Mouse (Mus musculus): ENCODE measurements around the gene Ankrd17. TPM values are rescaled to one million over a fixed set of nuclear protein-coding genes. Genes with fewer than 3 reads are reported as not detected.
A peak's percentile ranks its signal among the peaks of the same experiment; 100 is the strongest.

Ankrd17 gene
- 1,000 to 10,000 TPM in 1 of 26 experiments, 100 to 1,000 TPM in 25; 368 to 1,063 (median 457) TPM for total RNA-seq (2018; cell fraction: chromatin; rRNA removed)
- total RNA-seq (2018; cell fraction: cytosol; rRNA removed), result 10 to 100 TPM; 60.1 to 93.7 (median 70.4) TPM
- total RNA-seq (2018; cell fraction: nucleus; rRNA removed), result 100 to 1,000 TPM; 188 to 898 (median 254) TPM
- polyA plus RNA-seq (2018), result 35.4 to 87.9 TPM (median 48.7 TPM) in 3 replicates

DNA sequence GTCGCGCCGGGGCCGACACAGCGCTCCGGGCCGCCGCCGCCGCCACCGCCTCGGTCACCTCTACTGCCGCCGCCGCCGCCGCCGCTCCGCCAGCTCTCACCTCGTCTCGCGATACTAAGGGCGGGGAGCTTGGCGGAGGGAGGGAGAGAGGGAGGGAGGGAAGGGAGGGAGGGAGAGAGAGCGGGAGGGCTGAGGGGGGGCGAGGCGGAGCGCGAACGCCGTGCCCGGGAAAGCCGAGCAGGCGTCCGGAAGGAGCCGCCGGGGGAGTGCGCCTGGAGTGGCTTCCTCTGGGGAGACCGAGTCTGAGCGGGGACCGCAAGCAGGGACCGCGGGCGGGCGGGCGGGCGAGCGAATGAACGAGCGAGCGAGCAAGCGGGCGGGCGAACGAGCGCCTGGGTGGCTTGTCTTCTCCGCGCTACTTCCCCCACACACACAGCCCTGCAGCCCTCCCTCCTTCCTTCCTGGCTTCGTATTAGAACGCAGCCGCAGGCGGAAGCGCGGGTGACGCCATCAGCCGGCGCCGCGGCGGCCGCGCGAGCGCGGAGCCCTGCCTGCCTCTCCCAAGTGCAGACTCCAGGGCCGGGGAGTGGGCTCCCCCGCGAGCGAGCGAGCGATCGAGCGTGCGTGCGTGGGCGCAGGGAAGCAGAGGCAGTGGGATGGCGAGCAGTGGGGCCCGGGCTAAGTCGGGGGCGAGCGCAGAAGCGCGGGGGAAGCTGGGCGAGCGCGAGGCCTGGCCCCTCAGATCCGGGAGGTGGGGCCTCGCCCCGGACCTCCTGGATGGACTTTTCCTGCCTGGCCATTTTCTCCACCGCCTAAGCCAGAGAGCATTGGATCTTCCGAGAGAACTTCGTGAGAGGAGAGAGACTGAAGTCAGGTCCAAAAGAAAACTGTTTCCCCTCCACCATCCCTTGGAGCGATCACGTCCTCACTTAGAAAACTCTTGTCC is at the start of gene Ankrd17:
TSS of gene Ankrd17 (minus strand) at position 457 of the 946 bp plus-strand sequence.
- 1% methylated on average over 65 of the region's 104 CpGs for WGBS (ENCODE audit: missing documents)
- H3K27ac ChIP-seq, result peak within 1 kb of the TSS; percentile 74

GRCm38 (mm10) chr5:90414925-90415295 is 48.5 kb upstream of the Ankrd17 start:
- Histone ChIP-seq H3K79me2 (ENCODE audit: inconsistent target) (no peaks in the 10 kb centered on the region), H3K4me3 (ENCODE audit: inconsistent target) (no peak overlapping the region), H3K27ac (no peak overlapping the region), H3K36me3 (ENCODE audit: inconsistent target) (no peaks in the 10 kb centered on the region)
- 4% methylated on average over 6 of the region's 6 CpGs for WGBS (ENCODE audit: missing documents)

More for the DNA sequence above, at the start of gene Ankrd17:
- Histone ChIP-seq H3K79me2 (ENCODE audit: inconsistent target) (peaks cover 55% of the 10 kb centered on the region), H3K4me3 (ENCODE audit: inconsistent target) (peak within 1 kb of the TSS; percentile 94), H3K36me3 (ENCODE audit: inconsistent target) (no peaks in the 10 kb centered on the region)

DNA sequence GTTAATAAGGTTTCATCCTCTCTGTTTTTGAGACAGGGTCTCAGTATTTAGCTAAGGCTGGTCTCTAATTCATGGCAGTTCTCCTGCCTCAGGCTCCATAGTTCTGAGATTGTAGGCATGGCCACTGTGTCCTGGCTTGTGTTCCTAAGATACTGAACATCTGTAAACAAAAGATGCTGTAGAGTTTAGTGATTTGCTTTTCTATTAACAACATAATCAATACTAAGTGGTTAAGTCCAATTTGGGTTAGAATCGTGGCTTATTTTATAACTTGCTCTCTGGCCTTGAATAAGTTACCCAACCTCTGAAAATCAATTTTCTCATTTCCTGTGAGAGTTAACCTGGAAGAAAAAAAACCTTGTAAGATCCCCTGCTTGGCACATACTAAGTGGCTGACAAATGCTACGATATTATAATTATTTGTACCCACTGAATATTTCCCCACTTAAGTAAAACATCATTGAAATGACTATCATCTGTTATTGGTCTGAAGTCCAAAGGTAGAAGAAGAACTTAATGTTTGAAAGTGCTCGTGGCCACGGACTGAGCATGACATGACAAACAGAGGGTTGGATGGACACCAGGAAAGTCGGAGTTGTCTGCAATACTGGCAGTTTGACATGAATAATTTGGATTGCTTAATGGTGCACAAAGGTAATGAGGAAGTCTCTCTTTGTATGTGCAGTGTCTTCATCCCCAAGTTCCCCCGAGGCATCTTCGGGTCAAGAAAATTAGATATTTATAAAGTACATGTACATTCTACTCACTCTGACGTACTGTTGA is 48.0 kb upstream of the Ankrd17 start:
- Histone ChIP-seq H3K36me3 (ENCODE audit: inconsistent target) (no peaks in the 10 kb centered on the region), H3K4me3 (ENCODE audit: inconsistent target) (no peak overlapping the region), H3K79me2 (ENCODE audit: inconsistent target) (no peaks in the 10 kb centered on the region), H3K27ac (no peak overlapping the region)
- WGBS (ENCODE audit: missing documents), result 35% methylated on average over 8 of the region's 8 CpGs

- 78% methylated on average over 4 of the region's 4 CpGs for WGBS (ENCODE audit: missing documents)
- Histone ChIP-seq H3K79me2 (ENCODE audit: inconsistent target) (no peaks in the 10 kb centered on the region), H3K27ac (no peak overlapping the region), H3K4me3 (ENCODE audit: inconsistent target) (no peak overlapping the region), H3K36me3 (ENCODE audit: inconsistent target) (no peaks in the 10 kb centered on the region)
Observed at GRCm38 (mm10) chr5:90405210-90405609, 38.8 kb upstream of the Ankrd17 start.

- H3K79me2 ChIP-seq (ENCODE audit: inconsistent target), result no peaks in the 10 kb centered on the region
- H3K4me3 ChIP-seq (ENCODE audit: inconsistent target), result no peak overlapping the region
- WGBS (ENCODE audit: missing documents), result 85% methylated on average over 3 of the region's 4 CpGs
- no peak overlapping the region for H3K27ac ChIP-seq
- no peaks in the 10 kb centered on the region for H3K36me3 ChIP-seq (ENCODE audit: inconsistent target)
Observed at GRCm38 (mm10) chr5:90396817-90397216, 30.4 kb upstream of the Ankrd17 start.

DNA sequence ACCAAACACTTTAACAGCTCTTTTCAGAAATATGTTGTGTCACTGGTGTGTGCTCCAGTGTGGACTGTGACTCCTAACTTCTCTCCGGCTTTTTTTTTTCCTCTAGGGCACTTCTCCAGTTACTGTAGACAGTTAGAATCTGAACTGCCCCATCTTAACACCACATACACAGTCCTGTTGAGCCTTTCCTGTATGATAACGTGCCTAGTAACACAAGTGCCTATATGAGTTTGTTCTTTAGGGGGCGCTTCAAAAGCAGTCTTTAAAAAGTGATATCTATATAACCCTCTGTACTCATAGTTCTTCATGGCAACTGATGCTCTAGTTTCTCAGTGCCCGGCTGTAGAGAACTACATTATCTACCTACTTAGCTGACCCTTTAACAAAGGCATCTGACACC is 27.9 kb upstream of the Ankrd17 start:
- H3K36me3 ChIP-seq (ENCODE audit: inconsistent target), result no peaks in the 10 kb centered on the region
- H3K27ac ChIP-seq, result no peak overlapping the region
- WGBS (ENCODE audit: missing documents), result 70% methylated on average over 4 of the region's 4 CpGs
- H3K79me2 ChIP-seq (ENCODE audit: inconsistent target), result no peaks in the 10 kb centered on the region
- no peak overlapping the region for H3K4me3 ChIP-seq (ENCODE audit: inconsistent target)

- WGBS (ENCODE audit: missing documents), result 52% methylated on average over 5 of the region's 5 CpGs
- Histone ChIP-seq H3K27ac (no peak overlapping the region), H3K79me2 (ENCODE audit: inconsistent target) (no peaks in the 10 kb centered on the region), H3K4me3 (ENCODE audit: inconsistent target) (no peak overlapping the region), H3K36me3 (ENCODE audit: inconsistent target) (no peaks in the 10 kb centered on the region)
Observed at GRCm38 (mm10) chr5:90393764-90394163, 27.4 kb upstream of the Ankrd17 start.

GRCm38 (mm10) chr5:90383080-90383479 is 16.7 kb upstream of the Ankrd17 start:
- WGBS (ENCODE audit: missing documents), result 31% methylated on average over 1 of the region's 1 CpGs
- Histone ChIP-seq H3K79me2 (ENCODE audit: inconsistent target) (no peaks in the 10 kb centered on the region), H3K27ac (no peak overlapping the region), H3K4me3 (ENCODE audit: inconsistent target) (no peak overlapping the region), H3K36me3 (ENCODE audit: inconsistent target) (no peaks in the 10 kb centered on the region)

- 74% methylated on average over 4 of the region's 4 CpGs for WGBS (ENCODE audit: missing documents)
- no peaks in the 10 kb centered on the region for H3K36me3 ChIP-seq (ENCODE audit: inconsistent target)
- no peak overlapping the region for H3K27ac ChIP-seq
- no peak overlapping the region for H3K4me3 ChIP-seq (ENCODE audit: inconsistent target)
- no peaks in the 10 kb centered on the region for H3K79me2 ChIP-seq (ENCODE audit: inconsistent target)
Observed at GRCm38 (mm10) chr5:90381458-90381857, 15.1 kb upstream of the Ankrd17 start.

- Histone ChIP-seq H3K4me3 (ENCODE audit: inconsistent target) (no peak overlapping the region), H3K27ac (no peak overlapping the region), H3K79me2 (ENCODE audit: inconsistent target) (no peaks in the 10 kb centered on the region), H3K36me3 (ENCODE audit: inconsistent target) (no peaks in the 10 kb centered on the region)
- 92% methylated on average over 4 of the region's 4 CpGs for WGBS (ENCODE audit: missing documents)
Observed at GRCm38 (mm10) chr5:90373708-90374107, 7.3 kb upstream of the Ankrd17 start.

DNA sequence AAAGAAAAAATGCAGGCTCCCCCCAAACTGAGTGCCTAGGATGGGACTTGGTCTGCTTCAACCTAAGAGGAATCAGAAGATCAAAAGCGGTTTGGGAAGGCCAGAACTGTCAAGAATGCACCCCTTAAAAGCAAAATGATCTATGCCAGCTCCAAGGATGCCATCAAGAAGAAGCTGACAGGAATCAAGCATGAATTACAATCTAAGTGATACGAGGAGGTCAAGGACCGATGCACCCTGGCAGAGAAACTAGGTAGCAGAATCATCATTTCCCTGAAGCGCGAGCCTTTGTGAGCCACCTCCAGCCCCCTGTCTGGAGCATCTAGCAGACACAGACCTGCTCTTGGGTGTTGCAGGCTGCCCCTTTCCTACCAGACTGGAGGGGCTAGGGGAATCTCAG is 4.0 kb upstream of the Ankrd17 start:
- H3K27ac ChIP-seq, result no peak overlapping the region
- no peaks in the 10 kb centered on the region for H3K36me3 ChIP-seq (ENCODE audit: inconsistent target)
- 95% methylated on average over 5 of the region's 5 CpGs for WGBS (ENCODE audit: missing documents)
- H3K79me2 ChIP-seq (ENCODE audit: inconsistent target), result peaks cover 15% of the 10 kb centered on the region
- H3K4me3 ChIP-seq (ENCODE audit: inconsistent target), result no peak overlapping the region

DNA sequence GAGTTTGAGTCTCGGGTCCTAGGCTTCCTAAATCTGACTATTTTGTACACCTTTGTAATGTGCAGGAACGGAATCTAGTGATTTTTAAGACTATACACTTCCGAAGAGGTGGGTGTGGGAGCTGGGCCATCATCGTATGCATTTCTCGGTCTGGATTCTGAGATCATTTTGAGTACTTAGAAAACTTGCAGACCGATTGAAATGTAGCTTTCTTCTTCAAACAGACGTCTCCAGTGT is 608 bp upstream of the Ankrd17 start, which contains the start of gene Gm9958:
TSS of gene Gm9958 (plus strand) at position 138 of the 237 bp plus-strand sequence.
- 0% methylated on average over 7 of the region's 7 CpGs for WGBS (ENCODE audit: missing documents)

GRCm38 (mm10) chr5:90365141-90365951 is 1.0 kb downstream of the Ankrd17 start:
- WGBS (ENCODE audit: missing documents), result 2% methylated on average over 47 of the region's 61 CpGs
- H3K36me3 ChIP-seq (ENCODE audit: inconsistent target), result no peaks in the 10 kb centered on the region
- peaks cover 65% of the 10 kb centered on the region for H3K79me2 ChIP-seq (ENCODE audit: inconsistent target)
- peak overlapping the region; percentile 66 for H3K27ac ChIP-seq
- peak overlapping the region; percentile 94 for H3K4me3 ChIP-seq (ENCODE audit: inconsistent target)

More for the DNA sequence above, 608 bp upstream of the Ankrd17 start, which contains the start of gene Gm9958:
- Histone ChIP-seq H3K79me2 (ENCODE audit: inconsistent target) (peaks cover 49% of the 10 kb centered on the region), H3K27ac (peak within 1 kb of the TSS; percentile 74), H3K4me3 (ENCODE audit: inconsistent target) (peak within 1 kb of the TSS; percentile 60), H3K36me3 (ENCODE audit: inconsistent target) (no peaks in the 10 kb centered on the region)

GRCm38 (mm10) chr5:90364526-90364925 is 1.9 kb downstream of the Ankrd17 start:
- peak overlapping the region; percentile 94 for H3K4me3 ChIP-seq (ENCODE audit: inconsistent target)
- H3K27ac ChIP-seq, result peak overlapping the region; percentile 66
- no peaks in the 10 kb centered on the region for H3K36me3 ChIP-seq (ENCODE audit: inconsistent target)
- 2% methylated on average over 6 of the region's 6 CpGs for WGBS (ENCODE audit: missing documents)
- H3K79me2 ChIP-seq (ENCODE audit: inconsistent target), result peaks cover 74% of the 10 kb centered on the region

Measured in macrophage (primary cell).